ENCODE assay signal across 21 mouse cellular contexts in genomic region chr19:23061906-23062305, GRCm38 (mm10).
"Had no signal": no experiment of that assay in that cellular context is flagged by ENCODE, and none has a peak within 500 bp of the region (broad histone marks: within the 10 kb centered on the region; RNA-seq: fewer than 3 reads in every experiment).

No protein-coding gene starts in this region.

- ATAC-seq: intestine, postnatal 0 days; midbrain, embryonic 13.5 days; midbrain, embryonic 16.5 days had no signal

- H3K27me3 ChIP-seq: limb, embryonic 12.5 days; limb, embryonic 15.5 days; liver, embryonic 13.5 days; lung, embryonic 15.5 days; midbrain, embryonic 13.5 days; neural tube, embryonic 13.5 days; stomach, embryonic 15.5 days had no signal

- H3K4me2 ChIP-seq: limb, embryonic 12.5 days; limb, embryonic 15.5 days; liver, embryonic 13.5 days; midbrain, embryonic 13.5 days; neural tube, embryonic 13.5 days; stomach, embryonic 15.5 days had no signal

- H3K27ac ChIP-seq: kidney, postnatal 0 days; limb, embryonic 12.5 days; limb, embryonic 15.5 days; liver, embryonic 13.5 days; lung, embryonic 15.5 days; midbrain, embryonic 10.5 days; midbrain, embryonic 13.5 days; neural tube, embryonic 13.5 days; stomach, embryonic 15.5 days had no signal

- DNase-seq: kidney, adult 9 months; left cerebral cortex, postnatal 4 days; liver, embryonic 13.5 days; retina, postnatal 1 day; right cerebral cortex, postnatal 25 days; spleen, adult 18-20 months; thymus, adult 2 months; thymus, postnatal 14 days; thymus, postnatal 4 days had no signal

- H3K9me3 ChIP-seq: limb, embryonic 12.5 days; limb, embryonic 15.5 days; liver, embryonic 13.5 days; lung, embryonic 15.5 days; megakaryocyte, embryonic 14.5 days; midbrain, embryonic 10.5 days; midbrain, embryonic 13.5 days; neural tube, embryonic 13.5 days; stomach, embryonic 15.5 days had no signal

- H3K4me3 ChIP-seq: limb, embryonic 12.5 days; limb, embryonic 15.5 days; liver, embryonic 13.5 days; lung, embryonic 15.5 days; megakaryocyte, embryonic 14.5 days; midbrain, embryonic 10.5 days; midbrain, embryonic 13.5 days; myocyte; neural tube, embryonic 13.5 days; stomach, embryonic 15.5 days had no signal

- H3K36me3 ChIP-seq: limb, embryonic 12.5 days; limb, embryonic 15.5 days; liver, embryonic 13.5 days; lung, embryonic 15.5 days; midbrain, embryonic 10.5 days; midbrain, embryonic 13.5 days; neural tube, embryonic 13.5 days; stomach, embryonic 15.5 days had no signal

- H3K9ac ChIP-seq: limb, embryonic 12.5 days; limb, embryonic 15.5 days; liver, embryonic 13.5 days; lung, embryonic 15.5 days; midbrain, embryonic 13.5 days; neural tube, embryonic 13.5 days; stomach, embryonic 15.5 days had no signal
